Mouse (Mus musculus) megakaryocyte-erythroid progenitor cell, adult 5-6 weeks (primary cell): ENCODE data around the gene Tsc22d3. TPM values are rescaled to one million over a fixed set of nuclear protein-coding genes. Genes with fewer than 3 reads are reported as not detected.
"Not testable (repeated sequence)": the region's sequence is repeated elsewhere in the genome, so short reads cannot be mapped to it uniquely, and the experiment has no call there.

Source experiments
- ATAC-seq: replicated peaks from 2 replicates; pipeline ENCODE4 v1.8.0; 2016; ENCODE audit warnings: mild to moderate bottlenecking, inconsistent platforms; ENCODE audit not compliant: severe bottlenecking, poor library complexity, low FRiP score, low TSS enrichment
- total RNA-seq, 2 experiments: library from RNA; stranded (forward) in 1 of 2; stranded (reverse) in 1 of 2; fragments of 200-1000, 215-1000 nt in 1 of 2; fragments of >200 nt in 1 of 2; fragmentation: Nextera tagmentation in 1 of 2; gene quantifications; 2 replicates each; pipeline ENCODE4 v1.2.3; 2014 to 2017

The Tsc22d3 gene
- total RNA-seq, 2 experiments from 2014 or later, result 17.6 to 20.5 TPM

DNA sequence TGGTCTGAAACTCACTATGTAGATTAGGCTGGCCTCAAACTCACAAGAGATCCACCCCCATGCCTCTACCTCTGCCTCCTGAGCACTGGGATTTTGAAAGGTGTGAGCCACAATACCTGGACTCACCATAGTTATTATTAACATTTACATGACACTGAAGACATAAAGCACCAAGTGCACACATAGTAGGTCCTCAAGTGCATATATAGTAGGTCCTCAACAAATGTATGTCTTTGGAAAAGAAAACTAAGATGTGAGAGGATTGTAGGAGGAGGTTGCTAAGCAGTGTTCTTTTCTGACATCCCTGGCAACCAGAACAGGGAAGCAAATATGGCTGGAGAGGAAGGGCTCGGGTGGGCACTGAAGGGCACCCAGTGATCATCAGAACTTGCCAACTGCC, 93.1 kb downstream of the Tsc22d3 start:
- no peak for ATAC-seq

GRCm38 (mm10) chrX:140506436-140507180, 93.9 kb downstream of the Tsc22d3 start:
- no peak for ATAC-seq

DNA sequence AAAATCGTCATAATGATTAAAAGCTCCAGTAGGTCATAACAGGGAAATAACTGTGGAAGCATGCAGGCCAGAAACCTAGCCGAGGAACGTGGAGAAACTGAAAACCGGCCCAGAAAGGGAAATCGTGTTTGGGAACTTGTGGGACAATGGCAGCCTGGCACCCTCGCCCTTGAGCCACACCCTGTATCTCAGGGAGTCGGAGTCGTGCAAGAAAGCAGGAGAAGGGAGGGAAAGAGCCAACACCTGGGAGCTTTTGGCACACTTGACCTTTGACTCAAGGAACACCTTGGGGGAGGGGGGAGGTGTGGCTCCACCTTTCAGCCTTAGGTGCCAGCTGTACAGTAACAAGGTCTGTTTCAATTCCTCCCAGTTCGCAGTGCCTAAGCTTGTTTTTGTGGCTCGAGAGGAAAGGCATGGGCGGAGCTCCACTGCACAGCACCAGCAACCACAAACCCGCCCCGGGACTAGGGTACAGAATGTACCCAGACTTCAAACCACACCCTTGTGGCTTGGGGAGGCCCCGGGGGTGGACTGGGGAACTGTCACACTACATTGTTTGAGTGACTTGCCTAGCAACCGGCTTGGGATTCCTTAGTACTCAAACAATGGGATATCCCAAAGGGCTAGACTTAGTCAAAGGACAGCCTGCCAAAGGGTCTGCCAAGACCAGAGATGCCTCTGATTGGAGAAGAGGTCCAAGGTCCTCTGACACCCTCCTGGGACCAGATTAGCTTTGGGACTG, 94.8 kb downstream of the Tsc22d3 start:
- ATAC-seq, result peak; percentile 85

- ATAC-seq, result peak; percentile 67
Measured at GRCm38 (mm10) chrX:140503905-140504304, 96.6 kb downstream of the Tsc22d3 start.

DNA sequence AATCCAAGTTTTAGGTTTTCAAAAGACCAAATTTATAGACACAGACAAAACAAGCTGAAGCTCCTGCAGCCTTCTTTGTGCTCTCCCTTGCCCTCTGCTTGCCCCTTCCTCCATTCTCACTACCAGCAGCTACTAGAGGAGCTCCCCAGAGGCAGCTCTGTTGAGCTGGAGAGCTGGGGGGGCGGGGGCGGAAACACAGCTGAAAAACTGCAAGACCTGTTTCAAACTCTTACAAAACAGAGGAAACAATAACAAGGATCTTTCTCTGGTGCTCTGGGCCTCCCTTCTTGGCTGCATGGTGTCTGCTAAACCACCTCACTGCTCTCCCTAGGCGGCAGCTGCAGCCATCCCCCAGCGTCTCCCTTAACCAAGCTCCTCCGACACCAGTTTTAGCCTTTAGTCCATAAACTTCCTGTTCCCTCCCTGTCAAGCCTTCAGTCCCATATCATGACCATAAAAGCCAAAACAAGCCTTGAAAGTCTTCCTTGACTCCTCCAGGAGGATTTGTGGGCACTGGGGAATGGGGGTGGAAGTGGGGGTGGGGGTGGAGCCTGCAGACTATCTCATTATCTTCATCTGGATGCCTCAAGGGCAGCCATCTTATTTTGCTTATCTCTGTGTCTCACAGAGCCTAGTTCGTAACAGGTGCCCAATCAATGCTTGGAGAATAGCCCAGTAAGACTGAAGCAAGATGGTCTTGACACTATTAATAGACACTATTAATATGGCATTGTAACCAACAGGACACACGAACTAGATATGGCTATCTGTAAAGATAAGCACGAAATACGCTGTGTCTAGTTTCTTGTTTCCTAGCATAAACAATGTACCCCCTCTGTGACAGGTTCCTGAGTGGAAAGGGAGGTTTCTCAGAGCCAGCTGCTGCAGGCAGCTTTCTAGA, 98.8 kb downstream of the Tsc22d3 start:
- peak; percentile 25; the same call in 1 of the 2 replicates for ATAC-seq

DNA sequence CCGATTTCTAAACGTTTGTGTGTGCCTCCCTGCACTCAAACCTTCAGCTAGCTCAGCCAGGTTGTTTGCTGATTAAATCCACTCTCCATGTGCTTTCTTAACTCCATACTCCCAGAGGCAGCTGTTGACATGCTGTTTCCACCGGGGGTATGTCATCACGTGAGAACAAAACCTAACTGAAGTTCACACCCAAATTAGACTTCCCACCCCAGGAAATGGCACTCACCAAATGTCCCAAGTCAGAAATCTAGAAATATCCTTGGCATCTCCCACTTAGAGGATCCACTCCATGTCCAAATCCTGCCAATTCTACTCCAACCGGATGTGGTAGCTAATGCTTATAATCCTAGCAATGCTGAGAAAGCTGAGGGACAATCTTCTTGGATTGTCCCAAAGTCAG, 100.2 kb downstream of the Tsc22d3 start:
- no peak for ATAC-seq

DNA sequence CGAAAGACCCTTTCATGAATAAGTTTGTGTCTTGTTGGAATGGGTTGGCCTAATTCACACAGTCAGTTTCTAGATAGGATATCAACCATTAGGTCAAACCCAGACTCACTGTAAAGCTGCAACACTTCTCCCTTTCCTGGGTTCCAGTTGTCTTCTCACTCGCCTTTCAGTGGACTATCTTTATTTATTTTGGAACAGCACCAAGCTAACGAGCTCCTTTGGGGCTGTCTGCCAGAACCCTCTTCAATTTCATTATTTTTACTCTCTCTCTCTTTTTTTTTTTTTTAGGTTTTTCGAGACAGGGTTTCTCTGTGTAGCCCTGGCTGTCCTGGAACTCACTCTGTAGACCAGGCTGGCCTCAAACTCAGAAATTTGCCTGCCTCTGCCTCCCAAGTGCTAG, 102.0 kb downstream of the Tsc22d3 start:
- ATAC-seq, result not testable (repeated sequence)

DNA sequence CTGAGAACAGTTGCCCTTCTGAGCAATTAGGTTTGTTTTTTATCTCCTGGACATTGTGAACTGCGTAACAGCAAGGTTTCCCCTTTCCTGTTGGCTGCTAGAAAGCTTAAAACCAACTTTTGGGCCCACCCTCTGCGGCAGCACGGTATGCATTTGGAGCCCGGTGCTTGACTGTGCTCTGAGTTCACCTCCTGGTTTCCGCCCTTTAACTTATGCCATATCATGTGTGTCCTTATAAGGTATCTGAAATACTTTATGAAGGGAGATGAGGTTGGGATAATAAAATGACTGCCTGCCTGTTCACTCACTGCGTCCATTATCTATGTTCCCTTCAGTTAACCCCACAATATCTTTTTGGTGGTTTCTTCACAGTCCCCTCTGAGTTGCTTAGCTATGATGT, 106.3 kb downstream of the Tsc22d3 start:
- ATAC-seq, result peak; percentile 64

GRCm38 (mm10) chrX:140493527-140494029, 106.9 kb downstream of the Tsc22d3 start:
- ATAC-seq, result no peak

- peak; percentile 81 for ATAC-seq
Measured at GRCm38 (mm10) chrX:140491884-140492571, 108.4 kb downstream of the Tsc22d3 start.

GRCm38 (mm10) chrX:140490203-140490602, 110.3 kb downstream of the Tsc22d3 start:
- ATAC-seq, result no peak

Other genes with a start within 250 kb of the Tsc22d3 start
- gene Prps1, start 144.0 kb downstream of the Tsc22d3 start, total RNA-seq (2014; fragmentation: Nextera tagmentation), result 86.5 and 96.9 TPM in 2 replicates
- gene Prps1, start 144.0 kb downstream of the Tsc22d3 start, total RNA-seq (2017), result 98.2 and 101 TPM in 2 replicates
- gene Mid2, start 63.9 kb upstream of the Tsc22d3 start, total RNA-seq (2014; fragmentation: Nextera tagmentation), result 0.20 TPM in 1 of 2 replicates, not detected in the other
- gene Mid2, start 63.9 kb upstream of the Tsc22d3 start, total RNA-seq (2017), result not detected in 2 replicates
- gene Tex13b, start 212.8 kb upstream of the Tsc22d3 start, total RNA-seq (2014; fragmentation: Nextera tagmentation), result not detected in 2 replicates
- gene Tex13b, start 212.8 kb upstream of the Tsc22d3 start, total RNA-seq (2017), result not detected in 2 replicates